Mouse (Mus musculus) adrenal gland, postnatal 10 days (tissue): ENCODE data around the gene Olfr523. TPM values are rescaled to one million over a fixed set of nuclear protein-coding genes. Genes with fewer than 3 reads are reported as not detected.
"Not testable (repeated sequence)": the region's sequence is repeated elsewhere in the genome, so short reads cannot be mapped to it uniquely, and the experiment has no call there.

ENCODE experiments used
- DNase-seq: peaks from one replicate; pipeline ENCODE4 v3.0.0; 2021; ENCODE audit warnings: mixed read lengths
- long read RNA-seq, 2 experiments: library from polyadenylated mRNA; stranded (forward); transcript quantifications; one replicate each; pipeline ENCODE4 v2.0.0; 2021
- total RNA-seq, 2 experiments: library from RNA; stranded (reverse); gene quantifications; 2 replicates each; pipeline ENCODE4 v1.2.3; 2021

Gene Olfr523
- total RNA-seq: not detected
- long read RNA-seq, experiment 1: 0 reads
- long read RNA-seq, experiment 2: 0 reads

DNA sequence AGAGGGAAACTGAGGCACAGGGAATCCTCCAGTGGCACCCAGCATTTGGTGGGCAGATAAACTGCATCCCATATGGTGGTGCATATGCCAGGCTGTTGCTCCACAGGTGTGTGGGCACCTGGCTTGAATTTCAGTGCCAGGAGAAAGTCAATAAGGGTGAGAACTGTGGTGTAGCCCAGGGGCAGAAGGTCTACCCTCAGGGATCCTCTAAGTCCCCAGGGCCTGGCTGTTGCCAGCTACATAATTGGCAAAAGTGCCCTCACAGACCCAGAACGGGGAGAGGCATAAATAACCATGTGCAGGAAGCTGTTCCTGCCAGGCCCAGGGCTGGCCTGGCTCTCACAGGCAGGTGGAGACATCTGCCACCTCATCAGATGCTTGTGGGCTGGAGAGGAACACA, at the start of gene Olfr523:
TSS of gene Olfr523 (plus strand) at position 282 of the 400 bp plus-strand sequence.
- no peak for DNase-seq

DNA sequence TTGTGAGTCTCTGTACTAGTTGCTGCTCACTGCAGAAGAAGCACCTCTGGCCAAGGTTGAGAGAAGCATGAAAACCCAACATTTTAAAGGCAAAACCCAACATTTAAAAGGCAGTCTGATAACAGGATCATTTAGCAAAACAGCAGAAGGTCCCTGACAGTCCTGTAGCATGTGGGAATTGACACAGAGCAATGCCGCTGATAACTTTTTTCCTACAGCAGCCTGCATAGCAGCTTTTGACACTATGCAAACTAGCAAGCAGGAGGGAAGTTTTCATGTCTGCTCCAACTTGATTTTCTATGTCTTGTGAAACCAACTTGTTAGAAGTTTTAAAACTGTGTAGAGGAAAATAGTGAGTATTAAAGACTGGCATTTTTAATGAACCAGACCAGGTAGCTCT, 48.6 kb upstream of the Olfr523 start:
- no peak for DNase-seq

GRCm38 (mm10) chr7:140125278-140126021, 47.6 kb upstream of the Olfr523 start:
- peak; percentile 98 for DNase-seq

GRCm38 (mm10) chr7:140126022-140126350, 47.0 kb upstream of the Olfr523 start:
- DNase-seq: no peak

- no peak for DNase-seq
These were observed 46.1 kb upstream of the Olfr523 start for GRCm38 (mm10) chr7:140126934-140127333.

GRCm38 (mm10) chr7:140127911-140128310, 45.1 kb upstream of the Olfr523 start:
- no peak for DNase-seq

- not testable (repeated sequence) for DNase-seq
These were observed 40.8 kb upstream of the Olfr523 start for GRCm38 (mm10) chr7:140132184-140132583.

DNA sequence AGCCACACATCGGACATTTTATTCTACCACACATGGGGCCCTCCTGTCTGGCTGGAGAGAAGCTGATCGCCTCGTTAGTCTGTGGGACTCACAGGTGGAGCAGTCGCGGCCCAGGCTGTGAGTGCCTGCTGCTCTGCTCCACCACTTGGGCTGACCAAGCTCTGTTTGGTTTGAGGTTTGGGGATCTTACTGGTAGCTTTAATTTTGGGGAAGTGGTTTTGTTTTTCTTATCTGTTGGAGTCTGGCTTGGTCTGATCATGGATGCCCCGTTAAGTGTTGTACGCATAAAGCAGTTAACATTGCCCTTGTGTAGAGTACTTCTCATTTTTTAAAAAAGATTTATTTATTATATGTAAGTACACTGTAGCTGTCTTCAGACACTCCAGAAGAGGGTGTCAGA, 39.0 kb upstream of the Olfr523 start:
- not testable (repeated sequence) for DNase-seq

DNA sequence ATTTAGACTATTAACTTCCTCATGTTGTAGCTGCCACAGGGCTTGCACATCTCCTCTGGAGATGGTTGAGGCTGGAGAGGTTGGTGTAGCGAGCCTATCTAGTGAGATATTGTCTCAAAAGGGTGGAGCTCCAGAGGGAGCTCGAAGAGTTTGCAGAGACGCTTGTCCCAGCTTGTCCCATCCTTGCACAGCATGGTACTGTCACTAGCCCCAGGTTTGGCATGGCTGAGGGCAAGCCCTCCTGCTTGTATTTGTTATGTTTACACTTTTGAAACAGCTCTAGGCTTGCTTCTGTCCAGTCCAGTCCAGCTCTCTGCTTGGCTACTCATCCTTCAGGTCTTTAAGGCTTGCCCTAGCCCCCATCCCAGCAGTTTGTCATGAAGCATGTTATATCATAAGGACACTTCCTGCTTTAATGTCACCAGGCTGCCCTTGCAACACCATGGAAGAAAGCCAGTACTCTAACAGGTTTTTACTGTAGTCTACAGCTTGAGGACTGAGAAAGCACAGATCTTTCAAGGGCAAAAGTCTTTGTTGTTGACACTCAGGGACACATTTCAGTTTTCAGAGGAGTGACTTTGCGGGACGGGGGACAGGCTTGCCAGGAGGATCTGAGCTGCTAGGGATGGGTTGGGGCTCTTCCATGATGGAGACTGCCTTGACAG, 37.8 kb upstream of the Olfr523 start:
- DNase-seq: peak; percentile 50

- DNase-seq: peak; percentile 97
These were observed 35.6 kb upstream of the Olfr523 start, which contains the start of gene Mtg1 for GRCm38 (mm10) chr7:140137135-140138020. Mtg1 (plus strand) TSS chr7:140137564.

DNA sequence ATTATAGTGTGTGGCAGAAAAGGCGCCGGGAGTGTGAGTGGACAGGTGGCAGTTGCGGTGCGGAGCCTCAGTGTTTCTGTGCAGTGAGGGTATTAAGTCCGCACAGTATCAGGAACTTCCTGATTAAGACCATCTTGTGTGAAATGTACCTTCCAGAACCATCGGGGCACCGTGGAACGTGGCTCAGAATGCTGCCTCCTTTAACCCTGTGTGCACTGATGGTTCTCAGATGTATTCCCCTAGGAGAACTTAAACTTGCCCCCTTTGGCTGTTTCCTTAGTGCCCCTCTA, 35.1 kb upstream of the Olfr523 start:
- no peak for DNase-seq

GRCm38 (mm10) chr7:140141350-140141749, 31.7 kb upstream of the Olfr523 start:
- DNase-seq: peak; percentile 81

- no peak for DNase-seq
These were observed 28.5 kb upstream of the Olfr523 start for GRCm38 (mm10) chr7:140144550-140144949.

DNA sequence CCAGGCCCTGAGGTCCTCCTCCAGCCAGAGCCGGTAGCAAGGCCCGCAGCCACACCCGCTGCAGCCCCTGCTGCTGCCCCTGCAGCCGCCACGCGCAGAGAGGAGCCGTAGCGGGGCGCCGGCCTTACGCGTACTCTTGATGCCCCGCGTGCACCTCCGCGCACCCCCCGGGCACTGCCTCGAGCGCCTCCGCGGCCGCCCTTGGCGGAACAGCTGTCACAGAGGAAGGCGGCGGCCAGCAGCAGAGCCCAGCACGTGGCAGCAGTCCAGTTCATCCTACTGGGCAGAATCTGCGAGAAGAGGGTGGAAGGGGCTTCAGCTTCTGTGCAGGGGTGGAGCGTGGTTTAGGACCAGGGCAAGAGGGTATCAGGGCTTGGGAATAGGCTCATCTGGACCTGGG, 19.6 kb upstream of the Olfr523 start:
- DNase-seq: peak; percentile 51

DNA sequence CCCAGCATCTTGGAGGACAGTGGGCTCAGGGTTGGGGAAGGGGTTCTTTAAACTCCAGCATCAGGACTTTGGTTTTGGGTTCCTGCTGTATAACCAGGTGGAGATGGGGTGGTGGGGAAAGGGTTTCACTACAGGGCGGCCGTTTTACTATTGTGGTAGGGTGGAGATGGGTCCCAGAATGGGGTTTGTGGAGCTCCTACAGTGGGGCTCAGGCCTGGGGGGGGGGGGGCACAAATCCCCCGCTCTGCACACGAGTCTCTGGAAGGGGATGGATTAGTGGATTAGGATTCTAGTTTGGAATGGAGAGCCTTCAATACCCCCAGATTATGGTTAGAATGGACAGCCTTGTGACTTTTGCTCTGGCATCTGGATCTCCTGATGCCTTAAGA, 19.2 kb upstream of the Olfr523 start:
- no peak for DNase-seq

GRCm38 (mm10) chr7:140154218-140154927, 18.6 kb upstream of the Olfr523 start, which contains the start of gene Sprn:
Sprn (minus strand) TSS chr7:140154877.
- DNase-seq: no peak

DNA sequence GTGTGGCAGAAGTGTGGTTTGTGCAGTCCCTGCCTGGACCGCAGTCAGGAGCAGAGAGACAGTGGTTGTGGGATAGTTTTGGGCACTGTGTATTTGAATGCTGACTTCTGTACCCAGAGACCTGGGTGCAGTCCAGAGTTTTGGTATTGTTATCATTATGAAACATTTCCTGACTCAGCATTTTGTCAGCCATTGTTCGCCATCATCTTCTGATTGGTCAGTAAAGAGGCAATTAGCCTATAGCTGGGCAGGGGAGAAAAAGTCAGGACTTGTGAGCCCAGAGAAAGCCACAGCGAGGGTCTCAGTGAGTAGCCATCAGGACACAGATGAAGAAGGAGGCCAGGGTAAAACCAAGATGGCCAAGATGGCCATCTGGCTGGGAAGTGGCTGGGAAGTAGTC, 12.7 kb upstream of the Olfr523 start:
- DNase-seq: no peak

- no peak for DNase-seq
These were observed 8.4 kb upstream of the Olfr523 start, which contains the start of gene Olfr522 for GRCm38 (mm10) chr7:140164664-140165063. Olfr522 (minus strand) TSS chr7:140164764.

GRCm38 (mm10) chr7:140167950-140168349, 5.1 kb upstream of the Olfr523 start:
- no peak for DNase-seq

DNA sequence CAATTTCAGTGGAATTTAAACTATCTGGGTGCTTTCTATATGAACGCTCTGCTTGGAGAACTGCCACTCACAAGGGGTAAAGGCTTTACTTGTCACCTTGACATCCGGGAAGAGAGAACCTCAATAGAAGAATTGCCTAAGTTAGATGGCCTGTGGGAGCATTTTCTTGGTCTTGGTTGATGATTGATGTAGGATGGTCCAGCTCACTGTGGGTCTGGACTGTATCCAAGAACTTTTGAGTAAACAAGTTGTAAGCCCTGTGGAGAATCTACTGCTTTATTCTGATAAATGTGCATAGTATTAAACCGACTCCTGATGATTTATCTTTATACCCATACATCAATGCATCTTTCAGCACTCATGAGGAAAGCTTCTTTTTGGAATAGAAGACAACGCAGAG, 3.6 kb upstream of the Olfr523 start:
- DNase-seq: no peak

- no peak for DNase-seq
These were observed 2.2 kb upstream of the Olfr523 start for GRCm38 (mm10) chr7:140170863-140171262.

DNA sequence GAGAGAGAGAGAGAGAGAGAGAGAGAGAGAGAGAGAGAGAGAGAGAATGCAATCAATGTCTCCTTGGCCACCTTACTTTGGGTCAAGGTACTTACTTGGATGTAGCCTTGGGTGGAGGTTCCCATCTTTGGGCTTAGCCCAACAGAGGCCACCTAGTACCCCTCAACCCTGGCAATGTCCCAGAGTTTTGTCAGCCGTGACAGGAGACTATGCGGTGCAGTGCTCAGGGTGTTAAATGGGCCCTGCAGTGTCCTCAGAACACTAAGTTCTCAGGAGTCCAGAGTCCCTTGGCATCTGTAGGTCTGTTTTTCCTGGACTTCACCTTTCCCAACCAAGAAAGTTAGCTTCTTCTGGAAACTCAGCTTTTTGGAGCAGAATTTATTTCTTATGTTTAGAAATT, 6.2 kb downstream of the Olfr523 start:
- DNase-seq: no peak
